Mouse (Mus musculus) G1E (cell line): Measurements from ENCODE around the gene Olfr1368.

Experiments used
- CTCF ChIP-seq: IDR thresholded peaks from 2 replicates; pipeline ENCODE4 v1.5.1; 2012; ENCODE audit warnings: low read depth, low read length, inconsistent platforms, mixed read lengths
- GATA1 ChIP-seq: IDR thresholded peaks from 2 replicates; pipeline ENCODE4 v1.6.1; 2012; ENCODE audit warnings: borderline replicate concordance, low read length, inconsistent platforms, mixed read lengths
- POLR2AphosphoS5 ChIP-seq: IDR thresholded peaks from 2 replicates; pipeline ENCODE4 v1.6.1; 2012; ENCODE audit warnings: low read depth, low read length, inconsistent platforms; ENCODE audit not compliant: insufficient replicate concordance
- TAL1 ChIP-seq: conservative IDR thresholded peaks from 2 replicates; pipeline ENCODE4 v1.6.1; 2012; ENCODE audit warnings: low read depth, low read length, inconsistent platforms, mixed read lengths

- TF ChIP-seq CTCF (no peak), GATA1 (no peak), POLR2AphosphoS5 (no peak), TAL1 (no peak)
Measured at GRCm38 (mm10) chr13:21171156-21171530, 25.5 kb upstream of the Olfr1368 start.
